Mouse (Mus musculus) hindbrain, postnatal 0 days (tissue): Measurements from ENCODE around the gene Foxp1. TPM values are rescaled to one million over a fixed set of nuclear protein-coding genes. Genes with fewer than 3 reads are reported as not detected.

Experiments
- ATAC-seq: fragments of 200-750 bp; cut with Nextera tagmentation; 2 replicates; pipeline ENCODE4 v1.8.0; 2017; ENCODE audit warnings: mild to moderate bottlenecking, moderate TSS enrichment, moderate library complexity
- DNase-seq: peaks from one replicate; pipeline ENCODE4 v3.0.0-alpha.2; 2015; ENCODE audit warnings: low spot score
- H3K27ac ChIP-seq: fragments of 300-500 bp; sonication (generic); 2 replicates; pipeline ENCODE4 v1.5.1; 2014; ENCODE audit warnings: mild to moderate bottlenecking
- H3K27me3 ChIP-seq: fragments of 300-500 bp; sonication (generic); 2 replicates; pipeline ENCODE4 v1.6.1; 2014; ENCODE audit warnings: low read length, mixed read lengths; ENCODE audit not compliant: insufficient read depth
- H3K36me3 ChIP-seq: fragments of 300-500 bp; sonication (generic); 2 replicates; pipeline ENCODE4 v1.6.1; 2014; ENCODE audit warnings: low read length, mixed read lengths; ENCODE audit not compliant: insufficient read depth
- H3K4me1 ChIP-seq: fragments of 300-500 bp; sonication (generic); 2 replicates; pipeline ENCODE4 v1.6.1; 2014; ENCODE audit warnings: antibody characterized with exemption, low read length, mixed read lengths; ENCODE audit not compliant: insufficient read depth
- H3K4me2 ChIP-seq: fragments of 300-500 bp; sonication (generic); 2 replicates; pipeline ENCODE4 v1.6.1; 2014; ENCODE audit warnings: low read depth, mild to moderate bottlenecking, low read length, moderate library complexity, mixed read lengths
- H3K4me3 ChIP-seq: fragments of 300-500 bp; sonication (generic); 2 replicates; pipeline ENCODE4 v1.5.1; 2014; ENCODE audit warnings: low read length
- H3K9ac ChIP-seq: fragments of 300-500 bp; sonication (generic); replicated peaks from 2 replicates; pipeline ENCODE4 v1.6.1; 2014; ENCODE audit warnings: mild to moderate bottlenecking, low read length, moderate library complexity, mixed read lengths
- H3K9me3 ChIP-seq: fragments of 300-500 bp; sonication (generic); 2 replicates; pipeline ENCODE4 v1.6.1; 2016; ENCODE audit warnings: low read length, mixed read lengths
- CTCF ChIP-seq: IDR thresholded peaks from 2 replicates; pipeline ENCODE4 v1.5.1; 2016; ENCODE audit warnings: antibody characterized with exemption, control low read depth, low read depth
- WGBS: fragments of 180-500 bp; shearing (Covaris S2); extraction: QIAGEN DNeasy Blood & Tissue Kit; methylation state at CpG from one replicate; pipeline ENCODE4 v1.1.7; 2014; 5-methylcytosine and 5-hydroxymethylcytosine counted together
- polyA plus RNA-seq: library from polyadenylated mRNA; unstranded; fragments of >200 nt; fragmentation: Nextera tagmentation; extraction: Ambion mirVana; gene quantifications from 2 replicates; pipeline ENCODE4 v1.2.1, GENCODE M21; 2015
- total RNA-seq: library from RNA; depleted of rRNA; stranded (reverse); fragments of >200 nt; gene quantifications from 2 replicates; pipeline ENCODE4 v1.2.3, GENCODE M21; 2014; rRNA removed

The Foxp1 gene
- total RNA-seq (53.6 and 55.2 TPM in 2 replicates), polyA plus RNA-seq (50.9 and 54.8 TPM in 2 replicates)

DNA sequence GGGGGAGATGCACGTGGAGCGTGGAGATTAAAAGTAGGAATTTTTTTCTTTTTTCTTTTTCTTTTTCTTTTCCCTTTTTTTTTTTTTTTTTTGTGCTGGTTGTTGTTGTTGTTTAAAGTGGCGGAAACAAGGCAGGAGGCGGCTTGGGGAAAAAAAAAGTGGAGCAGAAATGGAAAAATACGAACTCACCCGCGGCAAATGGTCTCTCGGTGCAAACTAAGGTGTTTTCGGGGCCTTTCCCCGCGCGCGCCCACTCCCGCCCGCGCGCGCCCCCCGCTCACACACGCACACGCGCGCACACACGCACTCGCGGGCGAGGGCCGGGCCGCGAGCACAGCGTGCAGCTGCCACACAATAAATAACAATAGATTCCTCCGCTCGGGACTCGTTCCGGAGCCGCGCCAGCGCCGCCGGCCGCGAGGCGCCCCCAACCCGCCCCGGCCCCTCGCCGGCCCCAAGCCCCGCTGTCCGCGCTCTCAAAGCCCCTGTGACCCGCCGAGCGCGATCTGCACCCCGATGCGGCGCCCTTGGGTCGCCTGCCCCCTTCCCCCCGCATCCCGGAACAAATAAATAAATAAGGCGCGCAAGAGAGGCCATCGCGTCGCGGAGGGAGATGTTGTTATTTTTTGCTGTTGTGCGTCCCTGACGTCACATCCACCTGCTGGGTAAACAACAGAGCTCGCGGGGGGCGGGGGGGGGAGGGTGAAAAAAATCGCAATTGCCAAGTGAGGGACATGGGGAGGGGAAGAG is at the start of gene Foxp1:
Foxp1 (minus strand) TSS at position 363 of the 750 bp plus-strand sequence.
- 0 out of 2 replicates have a peak, but pooled peaks cover 4% of the 10 kb centered on the region for H3K9me3 ChIP-seq
- peak within 1 kb of the TSS; percentile 85 for H3K9ac ChIP-seq
- peak; percentile 93 for DNase-seq
- TF ChIP-seq CTCF, result no peak
- no peaks in the 10 kb centered on the region for H3K36me3 ChIP-seq
- peak; percentile 60 for ATAC-seq
- no peaks in the 10 kb centered on the region for H3K27me3 ChIP-seq
- WGBS, result under 1% methylated on average over 71 of the region's 72 CpGs
- peak within 1 kb of the TSS; percentile 84 for H3K4me3 ChIP-seq
- peak within 1 kb of the TSS; percentile 99 for H3K27ac ChIP-seq
- no peaks in the 10 kb centered on the region for H3K4me1 ChIP-seq
- peak within 1 kb of the TSS; percentile 95 for H3K4me2 ChIP-seq

DNA sequence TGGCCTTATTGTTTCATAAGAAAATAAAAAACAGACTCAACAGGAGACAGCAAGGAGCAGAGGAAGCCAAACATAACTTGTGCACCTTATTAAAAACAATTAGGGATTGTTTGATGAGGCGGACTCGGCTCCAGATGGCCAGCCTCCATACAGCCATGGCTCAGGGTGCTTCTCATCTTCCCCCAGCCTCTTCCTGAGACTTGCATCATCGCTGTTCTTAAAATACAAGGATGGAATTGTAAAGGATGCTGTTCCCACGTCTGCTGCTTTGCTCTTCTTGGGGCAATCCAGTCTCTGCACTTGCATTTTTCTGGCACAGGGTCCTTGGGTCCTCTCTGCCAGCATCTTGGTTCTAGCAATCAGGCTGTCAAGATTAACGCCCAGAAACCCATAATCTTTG is 49.5 kb upstream of the Foxp1 start:
- Histone ChIP-seq H3K4me1 (no peaks in the 10 kb centered on the region), H3K4me3 (no peak overlapping the region), H3K4me2 (no peak overlapping the region), H3K27ac (no peak overlapping the region), H3K27me3 (no peaks in the 10 kb centered on the region), H3K36me3 (no peaks in the 10 kb centered on the region), H3K9me3 (no peaks in the 10 kb centered on the region), H3K9ac (no peak overlapping the region)
- TF ChIP-seq CTCF, result no peak
- no peak for DNase-seq
- 76% methylated on average over 5 of the region's 5 CpGs for WGBS
- no peak for ATAC-seq

DNA sequence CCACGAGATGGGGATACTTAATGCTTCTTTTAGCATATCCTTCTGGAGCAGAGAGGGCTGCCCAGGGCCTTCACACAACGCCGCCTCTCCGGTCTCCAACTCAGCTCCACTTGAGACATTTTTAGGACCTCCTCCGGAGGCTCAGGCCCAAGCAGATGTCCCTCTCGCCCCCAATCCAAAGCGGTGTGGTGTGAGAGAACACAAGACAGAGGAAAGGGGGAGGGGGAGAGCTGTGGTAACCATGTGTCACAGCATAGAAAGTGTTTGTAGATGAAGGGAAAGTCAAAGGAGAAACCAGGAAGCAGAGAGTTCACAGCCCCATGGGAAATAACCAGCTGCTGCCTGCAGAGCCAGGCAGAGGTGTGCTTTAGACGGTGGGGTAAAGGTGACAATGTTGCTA is 44.4 kb upstream of the Foxp1 start:
- DNase-seq (no peak), ATAC-seq (no peak)
- Histone ChIP-seq H3K27me3 (no peaks in the 10 kb centered on the region), H3K4me3 (no peak overlapping the region), H3K9me3 (no peaks in the 10 kb centered on the region), H3K4me2 (no peak overlapping the region), H3K9ac (no peak overlapping the region), H3K27ac (no peak overlapping the region), H3K4me1 (no peaks in the 10 kb centered on the region), H3K36me3 (no peaks in the 10 kb centered on the region)
- 75% methylated on average over 8 of the region's 8 CpGs for WGBS
- TF ChIP-seq CTCF, result no peak

DNA sequence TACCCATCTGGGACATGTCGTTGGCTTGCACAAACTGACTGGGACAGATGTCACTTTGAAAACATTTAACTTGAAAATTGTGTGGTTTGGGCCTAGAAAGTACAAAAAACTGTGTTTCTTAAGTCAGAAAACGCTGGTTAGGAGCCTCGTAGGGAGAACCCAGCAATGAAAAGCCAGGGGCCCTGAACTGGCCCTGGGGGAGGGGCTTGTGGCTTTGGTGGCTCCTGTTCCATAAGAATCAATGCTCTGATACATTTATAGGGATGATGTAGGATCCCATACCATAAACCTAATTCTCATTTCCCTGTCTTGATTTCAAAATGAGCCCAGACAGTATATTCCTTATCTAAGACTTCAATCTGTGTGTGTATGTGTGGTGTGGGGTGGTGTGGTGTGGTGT is 42.2 kb upstream of the Foxp1 start:
- Histone ChIP-seq H3K9ac (no peak overlapping the region), H3K27ac (no peak overlapping the region), H3K9me3 (no peaks in the 10 kb centered on the region), H3K4me1 (no peaks in the 10 kb centered on the region), H3K27me3 (no peaks in the 10 kb centered on the region), H3K4me3 (no peak overlapping the region), H3K4me2 (no peak overlapping the region), H3K36me3 (no peaks in the 10 kb centered on the region)
- DNase-seq, result no peak
- 79% methylated on average over 3 of the region's 3 CpGs for WGBS
- no peak for TF ChIP-seq CTCF
- ATAC-seq, result no peak

DNA sequence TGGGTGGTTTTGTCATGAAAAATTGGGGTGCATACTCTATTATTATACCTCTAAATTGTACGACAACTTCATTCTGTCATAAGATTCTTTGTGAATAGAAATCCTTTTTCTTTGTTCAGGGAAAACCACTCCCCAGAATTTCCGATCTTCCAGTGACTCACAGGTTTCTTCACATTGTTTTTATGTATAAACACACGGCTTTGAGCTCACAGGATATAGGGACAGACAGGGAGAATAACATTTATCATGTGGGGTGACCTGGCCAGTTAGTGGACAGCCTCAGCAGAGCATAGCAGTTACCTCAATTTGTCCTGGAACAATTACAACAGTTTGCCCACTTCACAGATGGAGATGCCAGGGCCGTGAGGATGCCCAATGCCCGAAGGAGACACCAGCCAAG is 34.4 kb upstream of the Foxp1 start:
- DNase-seq (no peak), ATAC-seq (no peak)
- TF ChIP-seq CTCF, result no peak
- Histone ChIP-seq H3K9me3 (no peaks in the 10 kb centered on the region), H3K4me1 (no peaks in the 10 kb centered on the region), H3K4me3 (no peak overlapping the region), H3K36me3 (no peaks in the 10 kb centered on the region), H3K27ac (no peak overlapping the region), H3K4me2 (no peak overlapping the region), H3K9ac (no peak overlapping the region), H3K27me3 (no peaks in the 10 kb centered on the region)
- WGBS, result 88% methylated on average over 5 of the region's 5 CpGs

DNA sequence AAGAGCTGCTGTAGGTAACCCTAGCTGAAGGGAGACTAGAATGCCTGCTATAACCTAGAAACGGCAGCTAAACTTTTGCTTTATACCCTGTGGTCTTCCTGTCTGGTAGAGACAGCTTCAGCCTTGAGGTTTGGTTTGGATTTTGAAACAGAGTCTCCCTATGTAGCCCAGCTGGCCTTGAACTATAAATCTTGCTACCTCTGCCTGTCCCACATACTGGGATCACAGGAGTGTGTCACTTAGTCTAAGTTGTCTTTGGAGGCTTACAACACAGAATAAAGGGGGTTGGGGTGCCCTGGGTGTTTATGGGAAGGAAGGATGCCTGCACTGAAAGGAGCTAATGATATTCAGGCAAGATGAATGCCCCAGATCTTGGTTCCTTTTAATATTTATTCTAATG is 30.3 kb upstream of the Foxp1 start:
- no peak overlapping the region for H3K4me3 ChIP-seq
- H3K27me3 ChIP-seq, result no peaks in the 10 kb centered on the region
- WGBS, result 74% methylated on average over 1 of the region's 1 CpGs
- H3K36me3 ChIP-seq, result no peaks in the 10 kb centered on the region
- no peaks in the 10 kb centered on the region for H3K4me1 ChIP-seq
- no peak overlapping the region for H3K27ac ChIP-seq
- peaks cover 4% of the 10 kb centered on the region; the same call in 1 of the 2 replicates for H3K9me3 ChIP-seq
- no peak for TF ChIP-seq CTCF
- H3K9ac ChIP-seq, result no peak overlapping the region
- DNase-seq (no peak), ATAC-seq (no peak)
- H3K4me2 ChIP-seq, result no peak overlapping the region

DNA sequence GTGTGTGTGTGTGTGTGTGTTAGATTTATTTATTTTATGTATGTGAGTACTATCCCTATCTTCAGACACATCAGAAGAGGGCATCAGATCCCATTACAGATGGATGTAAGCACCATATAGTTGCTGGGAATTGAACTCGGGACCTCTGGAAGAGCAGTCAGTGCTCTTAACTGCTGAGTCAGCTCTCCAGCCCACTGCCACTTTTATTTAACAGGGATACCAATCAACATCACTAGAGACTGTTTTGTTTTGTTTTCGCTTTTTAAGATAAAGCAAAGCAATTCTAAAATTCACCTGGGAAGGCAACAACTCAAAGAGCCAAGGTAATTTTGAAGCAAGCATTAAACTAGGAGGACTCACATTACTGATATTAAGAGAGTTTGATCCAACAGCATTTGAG is 23.9 kb upstream of the Foxp1 start:
- Histone ChIP-seq H3K4me2 (no peak overlapping the region), H3K27me3 (no peaks in the 10 kb centered on the region), H3K4me3 (no peak overlapping the region), H3K9me3 (peaks cover 4% of the 10 kb centered on the region; the same call in 1 of the 2 replicates), H3K27ac (no peak overlapping the region), H3K9ac (no peak overlapping the region), H3K4me1 (no peaks in the 10 kb centered on the region), H3K36me3 (no peaks in the 10 kb centered on the region)
- DNase-seq (no peak), ATAC-seq (no peak)
- no peak for TF ChIP-seq CTCF
- WGBS, result 84% methylated on average over 2 of the region's 2 CpGs
